Mouse (Mus musculus): ENCODE results near the gene Snx29. TPM values are rescaled to one million over a fixed set of nuclear protein-coding genes. Genes with fewer than 3 reads are reported as not detected.

Snx29 gene
- 1.8 TPM for polyA plus RNA-seq (2014; fragmentation: Illumina TruSeq; extraction: RNeasy Lipid Tissue Mini Kit (QIAGEN cat#74804); ENCODE audit: low read depth, low replicate concordance)

DNA sequence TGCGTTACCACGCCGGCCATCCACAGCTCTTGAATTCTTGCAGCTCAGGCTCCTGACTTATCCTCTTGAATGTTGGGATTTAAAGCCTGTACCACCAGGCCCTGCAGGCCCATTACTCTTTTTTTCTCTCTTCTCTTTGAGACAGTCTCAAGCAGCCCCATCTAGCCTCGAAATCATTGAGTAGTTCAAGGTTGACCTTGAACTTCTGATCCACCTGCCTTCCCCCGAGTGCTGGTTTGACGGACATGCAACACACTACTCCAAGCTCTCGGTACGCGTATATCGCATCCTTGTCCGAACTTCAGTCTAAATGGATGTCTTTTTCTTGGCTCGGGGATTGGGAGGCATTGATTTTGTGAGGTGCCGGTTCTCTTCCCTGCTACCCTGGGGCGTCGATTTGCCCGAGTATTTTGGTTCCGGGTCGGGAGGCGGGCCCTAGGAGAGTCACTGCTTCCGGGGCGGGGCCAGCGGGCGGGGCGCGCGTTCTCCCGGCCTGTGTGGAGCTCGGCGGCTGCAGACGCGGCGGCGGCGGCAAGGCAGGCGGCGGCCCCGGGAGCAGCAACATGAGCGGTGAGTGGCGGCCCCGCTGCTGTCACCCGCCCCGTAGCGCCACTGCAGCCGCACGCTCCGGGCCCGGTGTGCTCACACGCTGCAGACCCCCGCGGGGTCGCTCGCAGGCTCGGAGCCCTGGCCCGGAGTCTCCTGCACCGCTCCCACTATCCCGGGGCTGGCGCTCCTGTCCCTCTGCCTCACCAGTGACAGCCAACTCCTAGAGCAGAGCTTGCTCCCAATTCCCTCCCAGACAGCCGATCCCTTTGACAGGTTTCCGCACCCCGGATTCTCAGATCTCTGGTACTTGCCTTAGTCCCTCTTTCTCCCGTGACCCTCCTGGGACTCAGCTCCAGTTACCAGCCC is at the start of gene Snx29:
Snx29 (plus strand) TSS at position 500 of the 915 bp plus-strand sequence.

DNA sequence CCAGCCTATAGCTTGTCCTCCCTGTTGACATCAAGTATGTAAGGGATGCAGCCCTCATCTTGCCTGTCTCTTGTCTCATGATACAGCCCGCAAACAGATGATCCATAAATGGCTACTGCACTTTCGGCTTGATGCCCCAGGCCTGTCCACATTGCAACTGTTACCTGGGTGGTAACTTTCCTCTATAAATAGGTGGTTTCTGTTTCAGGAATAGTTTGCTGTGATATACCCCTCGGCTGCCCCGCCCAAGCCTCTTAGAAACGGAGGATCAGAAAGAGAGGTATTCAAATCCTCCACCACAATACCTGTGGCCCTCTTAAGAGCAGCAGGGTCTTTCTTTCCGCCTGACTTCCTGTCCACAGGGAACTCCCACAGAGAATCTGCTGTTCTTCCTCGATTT is 9.2 kb upstream of the Snx29 start, which contains the start of gene Tnfrsf17:
Tnfrsf17 (plus strand) TSS at position 301 of the 400 bp plus-strand sequence.

Other genes starting within 250 kb of the Snx29 start
- gene Txndc11, start 188.3 kb upstream of the Snx29 start, polyA plus RNA-seq (2014; fragmentation: Illumina TruSeq; extraction: RNeasy Lipid Tissue Mini Kit (QIAGEN cat#74804); ENCODE audit: low read depth, low replicate concordance) = 21.9 TPM
- gene Zc3h7a, start 146.5 kb upstream of the Snx29 start, polyA plus RNA-seq (2014; fragmentation: Illumina TruSeq; extraction: RNeasy Lipid Tissue Mini Kit (QIAGEN cat#74804); ENCODE audit: low read depth, low replicate concordance) = 223 TPM
- gene Rsl1d1, start 119.6 kb upstream of the Snx29 start, polyA plus RNA-seq (2014; fragmentation: Illumina TruSeq; extraction: RNeasy Lipid Tissue Mini Kit (QIAGEN cat#74804); ENCODE audit: low read depth, low replicate concordance) = 290 TPM
- gene Gspt1, start 68.6 kb upstream of the Snx29 start, polyA plus RNA-seq (2014; fragmentation: Illumina TruSeq; extraction: RNeasy Lipid Tissue Mini Kit (QIAGEN cat#74804); ENCODE audit: low read depth, low replicate concordance) = 641 TPM
- not detected for gene Tnfrsf17, start 9.1 kb upstream of the Snx29 start, polyA plus RNA-seq (2014; fragmentation: Illumina TruSeq; extraction: RNeasy Lipid Tissue Mini Kit (QIAGEN cat#74804); ENCODE audit: low read depth, low replicate concordance)

Measured in adrenal gland, adult 10 weeks (tissue).